Mouse (Mus musculus): Measurements from ENCODE around the gene Camkk2.
A peak's percentile ranks its signal among the peaks of the same experiment; 100 is the strongest.

The Camkk2 gene

GRCm38 (mm10) chr5:122779277-122779834 lies at the start of gene Camkk2:
TSS of gene Camkk2 (minus strand) at chr5:122779409.
- peak; percentile 96 for DNase-seq (ENCODE audit: extremely low read depth, insufficient read length, low spot score)

GRCm38 (mm10) chr5:122825099-122825498 lies 45.9 kb upstream of the Camkk2 start:
- DNase-seq (ENCODE audit: extremely low read depth, insufficient read length, low spot score), result no peak

- no peak for DNase-seq (ENCODE audit: extremely low read depth, insufficient read length, low spot score)
Measured at GRCm38 (mm10) chr5:122824450-122824849, 45.2 kb upstream of the Camkk2 start.

GRCm38 (mm10) chr5:122823976-122824375 lies 44.8 kb upstream of the Camkk2 start:
- no peak for DNase-seq (ENCODE audit: extremely low read depth, insufficient read length, low spot score)

GRCm38 (mm10) chr5:122822441-122822840 lies 43.2 kb upstream of the Camkk2 start:
- DNase-seq (ENCODE audit: extremely low read depth, insufficient read length, low spot score), result no peak

- DNase-seq (ENCODE audit: extremely low read depth, insufficient read length, low spot score), result no peak
Measured at GRCm38 (mm10) chr5:122821524-122821885, 42.3 kb upstream of the Camkk2 start.

GRCm38 (mm10) chr5:122820777-122821523 lies 41.7 kb upstream of the Camkk2 start, which contains the start of gene Anapc5:
TSS of gene Anapc5 (minus strand) at chr5:122821339.
- DNase-seq (ENCODE audit: extremely low read depth, insufficient read length, low spot score), result peak; percentile 92

- DNase-seq (ENCODE audit: extremely low read depth, insufficient read length, low spot score), result no peak
Measured at GRCm38 (mm10) chr5:122812699-122813098, 33.5 kb upstream of the Camkk2 start.

- peak; percentile 29 for DNase-seq (ENCODE audit: extremely low read depth, insufficient read length, low spot score)
Measured at GRCm38 (mm10) chr5:122811364-122812079, 32.3 kb upstream of the Camkk2 start.

- no peak for DNase-seq (ENCODE audit: extremely low read depth, insufficient read length, low spot score)
Measured at GRCm38 (mm10) chr5:122805503-122805902, 26.3 kb upstream of the Camkk2 start.

- no peak for DNase-seq (ENCODE audit: extremely low read depth, insufficient read length, low spot score)
Measured at GRCm38 (mm10) chr5:122802706-122803105, 23.5 kb upstream of the Camkk2 start.

- DNase-seq (ENCODE audit: extremely low read depth, insufficient read length, low spot score), result no peak
Measured at GRCm38 (mm10) chr5:122801684-122802083, 22.5 kb upstream of the Camkk2 start.

- no peak for DNase-seq (ENCODE audit: extremely low read depth, insufficient read length, low spot score)
Measured at GRCm38 (mm10) chr5:122800345-122801010, 21.3 kb upstream of the Camkk2 start.

- DNase-seq (ENCODE audit: extremely low read depth, insufficient read length, low spot score), result no peak
Measured at GRCm38 (mm10) chr5:122799379-122800344, 20.5 kb upstream of the Camkk2 start.

- DNase-seq (ENCODE audit: extremely low read depth, insufficient read length, low spot score), result no peak
Measured at GRCm38 (mm10) chr5:122798557-122799378, 19.6 kb upstream of the Camkk2 start.

- no peak for DNase-seq (ENCODE audit: extremely low read depth, insufficient read length, low spot score)
Measured at GRCm38 (mm10) chr5:122797866-122798265, 18.7 kb upstream of the Camkk2 start.

- no peak for DNase-seq (ENCODE audit: extremely low read depth, insufficient read length, low spot score)
Measured at GRCm38 (mm10) chr5:122788696-122789095, 9.5 kb upstream of the Camkk2 start.

- no peak for DNase-seq (ENCODE audit: extremely low read depth, insufficient read length, low spot score)
Measured at GRCm38 (mm10) chr5:122786035-122786819, 7.0 kb upstream of the Camkk2 start.
